Mouse (Mus musculus) forebrain, embryonic 12.5 days (tissue): ENCODE data around the gene Hnrnpa3. TPM values are rescaled to one million over a fixed set of nuclear protein-coding genes. Genes with fewer than 3 reads are reported as not detected.

Experiments used
- ATAC-seq: fragments of 200-750 bp; cut with Nextera tagmentation; 2 replicates; pipeline ENCODE4 v1.8.0; 2017; ENCODE audit warnings: moderate TSS enrichment; ENCODE audit not compliant: low FRiP score
- H3K27ac ChIP-seq: fragments of 300-500 bp; sonication (generic); 2 replicates; pipeline ENCODE4 v1.5.1; 2016; ENCODE audit warnings: mild to moderate bottlenecking
- H3K27me3 ChIP-seq: fragments of 300-500 bp; sonication (generic); 2 replicates; pipeline ENCODE4 v1.6.1; 2016; ENCODE audit warnings: mild to moderate bottlenecking
- H3K36me3 ChIP-seq: fragments of 300-500 bp; sonication (generic); replicated peaks from 2 replicates; pipeline ENCODE4 v1.6.1; 2016; ENCODE audit warnings: mild to moderate bottlenecking
- H3K4me1 ChIP-seq: fragments of 300-500 bp; sonication (generic); 2 replicates; pipeline ENCODE4 v1.6.1; 2016
- H3K4me2 ChIP-seq: fragments of 300-500 bp; sonication (generic); 2 replicates; pipeline ENCODE4 v1.6.1; 2016; ENCODE audit warnings: mild to moderate bottlenecking, moderate library complexity
- H3K4me3 ChIP-seq: fragments of 300-500 bp; sonication (generic); replicated peaks from 2 replicates; pipeline ENCODE4 v1.5.1; 2016; ENCODE audit warnings: mild to moderate bottlenecking
- H3K9ac ChIP-seq: fragments of 300-500 bp; sonication (generic); 2 replicates; pipeline ENCODE4 v1.6.1; 2016; ENCODE audit warnings: mild to moderate bottlenecking
- H3K9me3 ChIP-seq: fragments of 300-500 bp; sonication (generic); 2 replicates; pipeline ENCODE4 v1.6.1; 2016
- WGBS: fragments of 180-500 bp; shearing (Covaris S2); methylation state at CpG from one replicate; pipeline ENCODE4 v1.1.7; 2016; 5-methylcytosine and 5-hydroxymethylcytosine counted together
- polyA plus RNA-seq: library from polyadenylated mRNA; unstranded; fragments of >200 nt; fragmentation: Nextera tagmentation; extraction: Ambion mirVana; gene quantifications from 2 replicates; pipeline ENCODE4 v1.2.1, GENCODE M21; 2016

Gene Hnrnpa3
- polyA plus RNA-seq, 1 experiment from 2014 or later: 448 TPM

- 87% methylated on average over 9 of the region's 9 CpGs for WGBS
- H3K27ac ChIP-seq: no peak overlapping the region
These were observed 42.9 kb downstream of the Hnrnpa3 start for GRCm38 (mm10) chr2:75701822-75702587.

GRCm38 (mm10) chr2:75702588-75702976 is 43.5 kb downstream of the Hnrnpa3 start:
- Histone ChIP-seq H3K27ac (no peak overlapping the region), H3K9ac (peak overlapping the region; percentile 66; the same call in 1 of the 2 replicates), H3K27me3 (no peaks in the 10 kb centered on the region), H3K4me1 (peaks cover 36% of the 10 kb centered on the region), H3K4me2 (peak overlapping the region; percentile 78), H3K9me3 (no peaks in the 10 kb centered on the region), H3K4me3 (peak overlapping the region; percentile 56), H3K36me3 (no peaks in the 10 kb centered on the region)
- 39% methylated on average over 5 of the region's 5 CpGs for WGBS
- no peak for ATAC-seq

More at GRCm38 (mm10) chr2:75701822-75702587, 42.9 kb downstream of the Hnrnpa3 start:
- ATAC-seq: no peak
- H3K9me3 ChIP-seq: no peaks in the 10 kb centered on the region
- H3K4me3 ChIP-seq: no peak overlapping the region
- H3K27me3 ChIP-seq: no peaks in the 10 kb centered on the region
- no peaks in the 10 kb centered on the region for H3K36me3 ChIP-seq
- peaks cover 36% of the 10 kb centered on the region for H3K4me1 ChIP-seq
- H3K4me2 ChIP-seq: peak overlapping the region; percentile 78
- H3K9ac ChIP-seq: no peak overlapping the region

GRCm38 (mm10) chr2:75703375-75704181 is 44.5 kb downstream of the Hnrnpa3 start:
- peak overlapping the region; percentile 78 for H3K4me2 ChIP-seq
- H3K27ac ChIP-seq: peak overlapping the region; percentile 84
- WGBS: under 1% methylated on average over 62 of the region's 62 CpGs
- H3K9ac ChIP-seq: peak overlapping the region; percentile 66
- peak; percentile 86 for ATAC-seq
- H3K4me1 ChIP-seq: peaks cover 36% of the 10 kb centered on the region
- no peaks in the 10 kb centered on the region for H3K9me3 ChIP-seq
- H3K27me3 ChIP-seq: no peaks in the 10 kb centered on the region
- no peaks in the 10 kb centered on the region for H3K36me3 ChIP-seq
- peak overlapping the region; percentile 56 for H3K4me3 ChIP-seq

- peak within 1 kb of the TSS; percentile 84 for H3K27ac ChIP-seq
- peaks cover 36% of the 10 kb centered on the region for H3K4me1 ChIP-seq
- H3K36me3 ChIP-seq: no peaks in the 10 kb centered on the region
- no peaks in the 10 kb centered on the region for H3K9me3 ChIP-seq
- H3K4me2 ChIP-seq: peak within 1 kb of the TSS; percentile 78
- under 1% methylated on average over 58 of the region's 58 CpGs for WGBS
- ATAC-seq: peak; percentile 87
- H3K9ac ChIP-seq: peak within 1 kb of the TSS; percentile 66
- H3K27me3 ChIP-seq: no peaks in the 10 kb centered on the region
- peak within 1 kb of the TSS; percentile 56 for H3K4me3 ChIP-seq
These were observed 45.4 kb downstream of the Hnrnpa3 start, which contains the start of gene Nfe2l2 for GRCm38 (mm10) chr2:75704234-75705161. Gene Nfe2l2, minus strand, starts transcription at chr2:75704641.

- Histone ChIP-seq H3K27me3 (no peaks in the 10 kb centered on the region), H3K36me3 (no peaks in the 10 kb centered on the region), H3K4me1 (peaks cover 30% of the 10 kb centered on the region), H3K27ac (peak overlapping the region; percentile 84), H3K9ac (peak overlapping the region; percentile 66), H3K9me3 (no peaks in the 10 kb centered on the region), H3K4me3 (peak overlapping the region; percentile 56), H3K4me2 (peak overlapping the region; percentile 78)
- ATAC-seq: peak; percentile 2; the same call in 1 of the 2 replicates
- WGBS: 31% methylated on average over 19 of the region's 19 CpGs
These were observed 46.2 kb downstream of the Hnrnpa3 start for GRCm38 (mm10) chr2:75705162-75705752.

GRCm38 (mm10) chr2:75706435-75706834 is 47.4 kb downstream of the Hnrnpa3 start:
- no peak overlapping the region for H3K9ac ChIP-seq
- 0 out of 2 replicates have a peak overlapping the region, but pooled peaks have one; percentile 27 for H3K27ac ChIP-seq
- no peaks in the 10 kb centered on the region for H3K9me3 ChIP-seq
- H3K36me3 ChIP-seq: no peaks in the 10 kb centered on the region
- H3K4me1 ChIP-seq: peaks cover 30% of the 10 kb centered on the region
- no peak overlapping the region for H3K4me3 ChIP-seq
- no peaks in the 10 kb centered on the region for H3K27me3 ChIP-seq
- no peak overlapping the region for H3K4me2 ChIP-seq
- WGBS: 55% methylated on average over 5 of the region's 5 CpGs
- ATAC-seq: no peak

GRCm38 (mm10) chr2:75707420-75707819 is 48.4 kb downstream of the Hnrnpa3 start:
- H3K4me2 ChIP-seq: no peak overlapping the region
- H3K27ac ChIP-seq: no peak overlapping the region
- H3K27me3 ChIP-seq: no peaks in the 10 kb centered on the region
- no peak for ATAC-seq
- H3K4me1 ChIP-seq: peaks cover 24% of the 10 kb centered on the region
- H3K9ac ChIP-seq: no peak overlapping the region
- 29% methylated on average over 1 of the region's 1 CpGs for WGBS
- no peaks in the 10 kb centered on the region for H3K36me3 ChIP-seq
- H3K4me3 ChIP-seq: no peak overlapping the region
- no peaks in the 10 kb centered on the region for H3K9me3 ChIP-seq

- WGBS: 92% methylated on average over 3 of the region's 3 CpGs
- no peak for ATAC-seq
- Histone ChIP-seq H3K4me3 (no peak overlapping the region), H3K27me3 (no peaks in the 10 kb centered on the region), H3K9me3 (no peaks in the 10 kb centered on the region), H3K27ac (no peak overlapping the region), H3K9ac (no peak overlapping the region), H3K4me2 (no peak overlapping the region), H3K36me3 (no peaks in the 10 kb centered on the region), H3K4me1 (peaks cover 3% of the 10 kb centered on the region; the same call in 1 of the 2 replicates)
These were observed 54.0 kb downstream of the Hnrnpa3 start for GRCm38 (mm10) chr2:75713083-75713482.

- H3K4me1 ChIP-seq: peaks cover 3% of the 10 kb centered on the region; the same call in 1 of the 2 replicates
- no peak overlapping the region for H3K4me3 ChIP-seq
- no peak overlapping the region for H3K4me2 ChIP-seq
- H3K36me3 ChIP-seq: no peaks in the 10 kb centered on the region
- H3K9me3 ChIP-seq: no peaks in the 10 kb centered on the region
- H3K27me3 ChIP-seq: no peaks in the 10 kb centered on the region
- WGBS: 49% methylated on average over 4 of the region's 4 CpGs
- H3K9ac ChIP-seq: no peak overlapping the region
- no peak overlapping the region for H3K27ac ChIP-seq
- ATAC-seq: no peak
These were observed 55.7 kb downstream of the Hnrnpa3 start for GRCm38 (mm10) chr2:75714766-75715165.

GRCm38 (mm10) chr2:75716046-75717016 is 57.3 kb downstream of the Hnrnpa3 start:
- Histone ChIP-seq H3K4me2 (no peak overlapping the region), H3K36me3 (no peaks in the 10 kb centered on the region), H3K4me3 (no peak overlapping the region), H3K9me3 (no peaks in the 10 kb centered on the region), H3K4me1 (peaks cover 3% of the 10 kb centered on the region; the same call in 1 of the 2 replicates), H3K27me3 (no peaks in the 10 kb centered on the region), H3K9ac (no peak overlapping the region), H3K27ac (no peak overlapping the region)
- WGBS: 50% methylated on average over 12 of the region's 12 CpGs
- no peak for ATAC-seq
